ENCODE assay signal across 17 mouse cellular contexts in the genomic region with DNA sequence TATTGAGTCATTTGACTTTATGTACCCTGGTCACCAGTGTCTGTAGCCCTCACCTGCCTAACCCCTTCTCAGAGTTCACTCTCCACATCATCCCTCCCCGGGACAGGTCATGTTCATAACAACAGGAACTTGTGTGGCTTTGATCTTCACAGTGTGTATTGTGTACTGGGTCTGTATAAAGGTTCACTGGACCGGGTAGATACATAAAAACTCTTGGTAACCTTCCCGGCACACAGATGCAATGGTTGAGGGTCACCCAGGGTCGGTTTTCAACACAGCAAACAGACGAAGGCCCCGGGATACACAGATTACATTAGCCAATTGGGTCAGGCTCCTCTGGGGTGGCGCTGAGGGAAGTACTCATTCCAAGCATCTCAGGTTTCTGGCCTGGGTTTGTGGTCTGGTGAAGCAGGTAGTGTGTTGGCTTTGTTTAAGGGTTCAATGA. TPM values are rescaled to one million over a fixed set of nuclear protein-coding genes. Genes with fewer than 3 reads are reported as not detected.
DNase-seq lines count a peak whose midpoint lies in the region; ATAC-seq lines count a peak whose summit lies in the region.
"Had no signal": no experiment of that assay in that cellular context is flagged by ENCODE, and none has a peak within 500 bp of the region (broad histone marks: within the 10 kb centered on the region; RNA-seq: fewer than 3 reads in every experiment).

No protein-coding gene starts in this region.

- H3K9me3 ChIP-seq in heart, embryonic 11.5 days (replicated peaks; ENCODE audit: control insufficient read depth, low read length), result no peaks in the 10 kb centered on the region
- H3K9me3 ChIP-seq in liver, embryonic 16.5 days (replicated peaks; ENCODE audit: control insufficient read depth, low read length), result no peaks in the 10 kb centered on the region
- no peaks in the 10 kb centered on the region for H3K9me3 ChIP-seq in midbrain, embryonic 10.5 days (replicated peaks)
- no peaks in the 10 kb centered on the region for H3K9me3 ChIP-seq in midbrain, embryonic 16.5 days (replicated peaks; ENCODE audit: control insufficient read depth, low read length, poor library complexity, severe bottlenecking)
- H3K9me3 ChIP-seq: embryonic facial prominence, embryonic 12.5 days; forebrain, embryonic 10.5 days; midbrain, embryonic 13.5 days had no signal

- ATAC-seq in heart, embryonic 11.5 days (replicated peaks; ENCODE audit: insufficient number of reproducible peaks, low FRiP score, low TSS enrichment), result no peak
- peak; percentile 87 for ATAC-seq in liver, embryonic 16.5 days (ENCODE audit: low read depth)
- ATAC-seq in midbrain, embryonic 16.5 days, result no peak
- ATAC-seq: midbrain, embryonic 13.5 days had no signal

- H3K9ac ChIP-seq in heart, embryonic 11.5 days (ENCODE audit: low read depth, low read length), result no peak overlapping the region
- H3K9ac ChIP-seq in liver, embryonic 16.5 days (ENCODE audit: low read depth, low read length), result no peak overlapping the region
- H3K9ac ChIP-seq in midbrain, embryonic 16.5 days (ENCODE audit: low read depth, low read length), result no peak overlapping the region
- H3K9ac ChIP-seq: embryonic facial prominence, embryonic 12.5 days; midbrain, embryonic 13.5 days had no signal

- H3K36me3 ChIP-seq in heart, embryonic 11.5 days (ENCODE audit: control insufficient read depth, insufficient read depth, low read length), result no peaks in the 10 kb centered on the region
- H3K36me3 ChIP-seq in liver, embryonic 16.5 days (ENCODE audit: control insufficient read depth, insufficient read depth), result no peaks in the 10 kb centered on the region
- peaks cover 31% of the 10 kb centered on the region for H3K36me3 ChIP-seq in midbrain, embryonic 10.5 days
- H3K36me3 ChIP-seq in midbrain, embryonic 16.5 days (ENCODE audit: control insufficient read depth, insufficient read depth, low read length), result peaks cover 5% of the 10 kb centered on the region; the same call in 1 of the 2 replicates

- DNase-seq in heart, adult 11 months, result peak; percentile 93
- peak; percentile 69 for DNase-seq in lung, postnatal 25 days (ENCODE audit: low spot score)
- no peak for DNase-seq in lung, postnatal 10 days
- DNase-seq in midbrain, embryonic 10.5 days (ENCODE audit: low spot score), result no peak
- DNase-seq: B cell, adult 2 months; cerebellum, adult 9-11 months; layer of hippocampus, adult 9-11 months; right cerebral cortex, adult 18-20 months; spleen, adult 18-20 months; thymus, postnatal 4 days had no signal

- H3K4me1 ChIP-seq in heart, embryonic 11.5 days (ENCODE audit: control insufficient read depth, insufficient read depth, low read length), result peaks cover 4% of the 10 kb centered on the region; the same call in 1 of the 2 replicates
- H3K4me1 ChIP-seq in liver, embryonic 16.5 days (ENCODE audit: control insufficient read depth, low read depth, low read length), result peaks cover 8% of the 10 kb centered on the region
- peaks cover 7% of the 10 kb centered on the region for H3K4me1 ChIP-seq in midbrain, embryonic 10.5 days
- peaks cover 14% of the 10 kb centered on the region for H3K4me1 ChIP-seq in midbrain, embryonic 16.5 days (ENCODE audit: control insufficient read depth, insufficient read depth, low read length)

- H3K27ac ChIP-seq in heart, embryonic 11.5 days (ENCODE audit: low read depth, low read length), result no peak overlapping the region
- peak overlapping the region; percentile 59 for H3K27ac ChIP-seq in liver, embryonic 16.5 days (ENCODE audit: low read length)
- no peak overlapping the region for H3K27ac ChIP-seq in midbrain, embryonic 10.5 days (replicated peaks)
- no peak overlapping the region for H3K27ac ChIP-seq in midbrain, embryonic 16.5 days (ENCODE audit: low read length)
- H3K27ac ChIP-seq: embryonic facial prominence, embryonic 12.5 days; forebrain, embryonic 10.5 days; macrophage; midbrain, embryonic 13.5 days had no signal

- H3K27me3 ChIP-seq in heart, embryonic 11.5 days (ENCODE audit: control insufficient read depth, insufficient read depth, low read length), result no peaks in the 10 kb centered on the region
- no peaks in the 10 kb centered on the region for H3K27me3 ChIP-seq in liver, embryonic 16.5 days (ENCODE audit: control insufficient read depth, insufficient read depth, low read depth, low read length)
- H3K27me3 ChIP-seq in midbrain, embryonic 10.5 days (ENCODE audit: low read depth, poor library complexity, severe bottlenecking), result no peaks in the 10 kb centered on the region
- H3K27me3 ChIP-seq in midbrain, embryonic 16.5 days (ENCODE audit: control insufficient read depth, insufficient read depth, low read depth, low read length), result no peaks in the 10 kb centered on the region
- H3K27me3 ChIP-seq: embryonic facial prominence, embryonic 12.5 days; midbrain, embryonic 13.5 days had no signal

- H3K4me3 ChIP-seq in heart, embryonic 11.5 days (ENCODE audit: low read depth, low read length), result no peak overlapping the region
- no peak overlapping the region for H3K4me3 ChIP-seq in liver, embryonic 16.5 days (ENCODE audit: low read depth, low read length)
- no peak overlapping the region for H3K4me3 ChIP-seq in midbrain, embryonic 10.5 days
- no peak overlapping the region for H3K4me3 ChIP-seq in midbrain, embryonic 16.5 days (ENCODE audit: low read depth, low read length)
- H3K4me3 ChIP-seq: embryonic facial prominence, embryonic 12.5 days; forebrain, embryonic 10.5 days; midbrain, embryonic 13.5 days had no signal

- 65% methylated on average over 7 of the region's 7 CpGs for WGBS in heart, embryonic 11.5 days (ENCODE audit: insufficient replicate concordance)
- whole genome bisulfite sequencing in liver, embryonic 16.5 days (ENCODE audit: insufficient replicate concordance), result 50% methylated on average over 7 of the region's 7 CpGs
- 78% methylated on average over 7 of the region's 7 CpGs for WGBS in midbrain, embryonic 10.5 days
- 71% methylated on average over 7 of the region's 7 CpGs for WGBS in midbrain, embryonic 16.5 days

- no peak overlapping the region for H3K4me2 ChIP-seq in heart, embryonic 11.5 days
- no peak overlapping the region for H3K4me2 ChIP-seq in liver, embryonic 16.5 days (ENCODE audit: low read depth, low read length)
- H3K4me2 ChIP-seq in midbrain, embryonic 16.5 days (ENCODE audit: low read length), result no peak overlapping the region
- H3K4me2 ChIP-seq: embryonic facial prominence, embryonic 12.5 days; midbrain, embryonic 13.5 days had no signal

RNA-seq across cellular contexts. Expression of a gene that starts 25.5 kb away (rescaled TPM):
- polyA plus RNA-seq in heart, embryonic 11.5 days (2014; fragmentation: Nextera tagmentation; extraction: Ambion mirVana), result 32.4 and 37.4 TPM in 2 replicates
- polyA plus RNA-seq in liver, embryonic 16.5 days (2015; fragmentation: Nextera tagmentation; extraction: Ambion mirVana), result 46.9 and 53.1 TPM in 2 replicates
- 114 and 145 TPM in 2 replicates for polyA plus RNA-seq in midbrain, embryonic 10.5 days (2016; fragmentation: Nextera tagmentation; extraction: Ambion mirVana)
- polyA plus RNA-seq in midbrain, embryonic 16.5 days (2015; fragmentation: Nextera tagmentation; extraction: Ambion mirVana), result 123 and 127 TPM in 2 replicates

RNA-seq across cellular contexts. Expression of a gene that starts 48.9 kb away (rescaled TPM):
- polyA plus RNA-seq in heart, embryonic 11.5 days (2014; fragmentation: Nextera tagmentation; extraction: Ambion mirVana), result 31.3 and 34.7 TPM in 2 replicates
- polyA plus RNA-seq in liver, embryonic 16.5 days (2015; fragmentation: Nextera tagmentation; extraction: Ambion mirVana), result 17.8 and 18.2 TPM in 2 replicates
- polyA plus RNA-seq in midbrain, embryonic 10.5 days (2016; fragmentation: Nextera tagmentation; extraction: Ambion mirVana), result 64.1 and 65.9 TPM in 2 replicates
- polyA plus RNA-seq in midbrain, embryonic 16.5 days (2015; fragmentation: Nextera tagmentation; extraction: Ambion mirVana), result 87.2 and 87.8 TPM in 2 replicates

Comparison
In these comparisons a context has a peak if more than half of its experiments do, and no peak if none do; other contexts are left out.
1. DNase-seq: peak in heart, adult 11 months (single experiment) and lung, postnatal 25 days (single experiment); none in lung, postnatal 10 days (single experiment) and midbrain, embryonic 10.5 days (single experiment).